Mouse (Mus musculus) liver, embryonic 14.5 days (tissue): Measurements from ENCODE around the gene Sema6c. TPM values are rescaled to one million over a fixed set of nuclear protein-coding genes. Genes with fewer than 3 reads are reported as not detected.

Source experiments
- ATAC-seq: fragments of 200-750 bp; cut with Nextera tagmentation; 2 replicates; pipeline ENCODE4 v1.8.0; 2017; ENCODE audit warnings: moderate number of reproducible peaks, mild to moderate bottlenecking, moderate library complexity; ENCODE audit not compliant: insufficient read depth
- DNase-seq, 3 experiments: peaks; one replicate each; pipeline ENCODE4 v3.0.0-alpha.2; 2012 to 2013; ENCODE audit warnings: low read depth in 3 of 3, low spot score in 3 of 3
- H3K27ac ChIP-seq: fragments of 300-500 bp; sonication (generic); 2 replicates; pipeline ENCODE4 v1.5.1; 2014; ENCODE audit warnings: moderate library complexity, mild to moderate bottlenecking, control low read depth, inconsistent platforms
- H3K27me3 ChIP-seq: fragments of 300-500 bp; sonication (generic); 2 replicates; pipeline ENCODE4 v1.6.1; 2014; ENCODE audit warnings: mild to moderate bottlenecking, low read length, moderate library complexity; ENCODE audit not compliant: control insufficient read depth, insufficient read depth
- H3K36me3 ChIP-seq: fragments of 300-500 bp; sonication (generic); replicated peaks from 2 replicates; pipeline ENCODE4 v1.6.1; 2014; ENCODE audit warnings: low read depth; ENCODE audit not compliant: control insufficient read depth, insufficient read depth
- H3K4me1 ChIP-seq, 2 experiments: fragments of 200-500 bp in 1 of 2; fragments of 300-500 bp in 1 of 2; sonication (generic) in 1 of 2; replicated peaks; 2 replicates each; pipeline ENCODE4 v1.6.1; 2012 to 2014; ENCODE audit warnings: antibody characterized with exemption in 1 of 2, inconsistent platforms in 1 of 2, low read length in 1 of 2; ENCODE audit not compliant: control insufficient read depth in 2 of 2, insufficient read depth in 2 of 2
- H3K4me2 ChIP-seq: fragments of 300-500 bp; sonication (generic); 2 replicates; pipeline ENCODE4 v1.6.1; 2014; ENCODE audit warnings: low read depth, mild to moderate bottlenecking, control low read depth, moderate library complexity
- H3K4me3 ChIP-seq, 2 experiments: fragments of 200-500 bp in 1 of 2; fragments of 300-500 bp in 1 of 2; sonication (generic) in 1 of 2; 2 replicates each; pipeline ENCODE4 v1.5.1; 2012 to 2014; ENCODE audit warnings: low read depth in 2 of 2, low read length in 2 of 2, mild to moderate bottlenecking in 2 of 2, control low read depth in 1 of 2, inconsistent platforms in 1 of 2, moderate library complexity in 1 of 2; ENCODE audit not compliant: insufficient read depth in 1 of 2
- H3K9ac ChIP-seq: fragments of 300-500 bp; sonication (generic); replicated peaks from 2 replicates; pipeline ENCODE4 v1.6.1; 2014; ENCODE audit warnings: mild to moderate bottlenecking, control low read depth, moderate library complexity
- H3K9me3 ChIP-seq: fragments of 300-500 bp; sonication (generic); 2 replicates; pipeline ENCODE4 v1.6.1; 2016; ENCODE audit warnings: low read length, mixed read lengths; ENCODE audit not compliant: control insufficient read depth
- CTCF ChIP-seq: IDR thresholded peaks from 2 replicates; pipeline ENCODE4 v1.5.1; 2016; ENCODE audit warnings: antibody characterized with exemption, low read depth, control low read depth
- EP300 ChIP-seq: IDR thresholded peaks from 2 replicates; pipeline ENCODE4 v1.6.1; 2016; ENCODE audit warnings: antibody characterized with exemption, low read depth
- WGBS: fragments of 180-500 bp; shearing (Covaris S2); extraction: QIAGEN DNeasy Blood & Tissue Kit; methylation state at CpG from one replicate; pipeline ENCODE4 v1.1.7; 2014; ENCODE audit not compliant: insufficient replicate concordance; 5-methylcytosine and 5-hydroxymethylcytosine counted together
- polyA plus RNA-seq, 2 experiments: library from polyadenylated mRNA; depleted of rRNA in 1 of 2; stranded (reverse) in 1 of 2; unstranded in 1 of 2; fragments of >200 nt; fragmentation: Nextera tagmentation in 1 of 2; extraction: Ambion mirVana in 1 of 2; gene quantifications; 2 replicates each; pipeline versions ENCODE4 v1.2.1 to v1.2.3; 2012 to 2014

The Sema6c gene
- polyA plus RNA-seq, 2 experiments = 0.29 to 0.69 TPM

GRCm38 (mm10) chr3:95135433-95136052 lies 24.7 kb upstream of the Sema6c start:
- 24% methylated on average over 7 of the region's 7 CpGs for WGBS
- no peak for DNase-seq
- peak overlapping the region; percentile 54 for H3K27ac ChIP-seq
- TF ChIP-seq EP300 = no peak
- no peak for TF ChIP-seq CTCF
- H3K4me3 ChIP-seq = peak overlapping the region in 1 of 2 experiments; percentile 59; a peak in 2 of 4 replicates
- H3K4me1 ChIP-seq = peaks cover 10 to 18% of the 10 kb centered on the region in 2 experiments
- no peaks in the 10 kb centered on the region for H3K27me3 ChIP-seq
- peak overlapping the region; percentile 80 for H3K4me2 ChIP-seq
- peak overlapping the region; percentile 63; the same call in 1 of the 2 replicates for H3K9ac ChIP-seq
- no peak for ATAC-seq
- H3K36me3 ChIP-seq = no peaks in the 10 kb centered on the region
- H3K9me3 ChIP-seq = no peaks in the 10 kb centered on the region

DNA sequence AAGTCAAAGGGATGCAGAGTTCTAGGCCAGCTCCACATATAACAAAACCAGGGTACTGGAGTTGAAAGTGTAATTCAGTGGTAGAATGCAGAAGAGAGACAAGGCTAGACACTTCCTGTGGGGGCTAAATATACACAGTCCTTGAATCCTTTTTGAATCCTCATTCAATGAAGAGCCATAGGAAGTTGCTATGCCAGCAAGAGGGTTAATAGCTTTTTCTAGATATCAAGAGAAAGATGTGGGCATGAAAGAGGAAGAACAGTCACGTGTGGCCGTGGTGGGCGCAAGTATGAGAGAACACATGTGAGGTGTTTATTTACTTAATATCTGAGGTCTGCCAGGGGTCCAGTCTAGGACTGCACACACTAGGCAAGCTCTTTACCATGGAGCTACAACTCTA lies 23.9 kb upstream of the Sema6c start:
- DNase-seq (no peak), ATAC-seq (no peak)
- WGBS = 60% methylated on average over 3 of the region's 3 CpGs
- peaks cover 10 to 18% of the 10 kb centered on the region in 2 experiments for H3K4me1 ChIP-seq
- H3K4me2 ChIP-seq = no peak overlapping the region
- H3K27me3 ChIP-seq = no peaks in the 10 kb centered on the region
- H3K36me3 ChIP-seq = no peaks in the 10 kb centered on the region
- no peaks in the 10 kb centered on the region for H3K9me3 ChIP-seq
- no peak overlapping the region for H3K27ac ChIP-seq
- TF ChIP-seq CTCF = no peak
- TF ChIP-seq EP300 = no peak
- no peak overlapping the region for H3K4me3 ChIP-seq
- H3K9ac ChIP-seq = no peak overlapping the region

DNA sequence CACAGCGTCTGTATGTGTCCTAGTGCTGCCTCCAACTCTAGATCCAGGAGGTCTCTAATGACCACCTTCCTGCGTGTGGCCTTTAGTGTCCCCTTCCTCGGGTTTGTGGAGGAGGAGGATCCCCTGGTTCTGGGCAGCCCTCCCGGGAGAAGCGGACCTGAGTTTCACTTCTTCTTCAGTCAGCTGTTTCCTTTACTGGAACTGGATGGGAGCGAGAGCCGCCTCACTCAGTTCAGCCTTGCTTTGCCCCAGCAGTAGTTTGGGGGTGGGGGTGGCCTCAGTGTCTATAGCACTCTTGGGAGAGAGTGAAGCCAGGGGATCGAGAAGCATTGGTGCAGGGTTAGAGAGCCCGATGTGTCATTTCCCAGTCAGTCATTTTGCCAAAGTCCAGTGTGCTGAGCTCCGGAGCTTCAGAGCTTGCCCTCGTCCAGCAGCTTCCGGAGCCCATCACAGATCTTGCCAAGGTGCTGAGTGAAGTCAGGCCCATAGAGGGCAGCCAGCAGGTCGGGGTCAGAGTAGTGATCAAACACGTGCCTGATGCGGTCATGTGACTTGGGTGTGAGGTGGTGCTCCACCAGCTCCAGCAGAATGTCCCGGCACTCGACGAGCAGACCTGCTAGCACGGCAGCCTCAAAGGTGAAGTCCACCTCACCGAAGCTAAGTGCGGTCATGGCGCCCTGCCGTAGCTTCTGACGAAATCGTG lies 20.5 kb upstream of the Sema6c start:
- H3K9me3 ChIP-seq = no peaks in the 10 kb centered on the region
- no peaks in the 10 kb centered on the region for H3K36me3 ChIP-seq
- no peak overlapping the region for H3K27ac ChIP-seq
- H3K27me3 ChIP-seq = no peaks in the 10 kb centered on the region
- ATAC-seq (no peak), DNase-seq (no peak)
- peaks cover 13 to 20% of the 10 kb centered on the region in 2 experiments for H3K4me1 ChIP-seq
- H3K9ac ChIP-seq = no peak overlapping the region
- H3K4me3 ChIP-seq = no peak overlapping the region
- peak overlapping the region; percentile 33 for H3K4me2 ChIP-seq
- WGBS = 65% methylated on average over 25 of the region's 25 CpGs
- no peak for TF ChIP-seq EP300
- 0 out of 2 replicates have a peak, but pooled peaks have one; percentile 19 for TF ChIP-seq CTCF

DNA sequence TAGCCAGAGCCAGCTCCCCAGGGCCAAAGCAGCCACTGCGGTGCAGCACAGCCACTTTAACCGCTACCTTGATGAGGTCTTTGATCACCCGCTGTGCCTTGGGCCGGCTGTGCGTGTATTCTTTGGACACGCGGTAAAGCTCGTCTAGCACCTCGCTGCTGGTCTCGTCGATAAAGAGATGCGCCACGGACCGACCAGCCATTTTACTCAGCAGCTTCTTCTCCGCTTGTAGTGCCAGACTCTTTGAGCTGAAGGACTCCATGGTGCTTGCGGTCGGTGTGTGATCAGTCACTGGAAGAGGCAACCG lies 20.0 kb upstream of the Sema6c start:
- ATAC-seq (no peak), DNase-seq (no peak)
- no peaks in the 10 kb centered on the region for H3K27me3 ChIP-seq
- H3K4me1 ChIP-seq = peaks cover 8 to 16% of the 10 kb centered on the region in 2 experiments
- 0 out of 4 replicates have a peak overlapping the region, but pooled peaks of 1 of the 2 experiments have one; percentile 4 for H3K4me3 ChIP-seq
- no peak overlapping the region for H3K9ac ChIP-seq
- WGBS = 68% methylated on average over 18 of the region's 18 CpGs
- no peak overlapping the region for H3K27ac ChIP-seq
- no peak for TF ChIP-seq CTCF
- no peak for TF ChIP-seq EP300
- no peaks in the 10 kb centered on the region for H3K36me3 ChIP-seq
- H3K4me2 ChIP-seq = peak overlapping the region; percentile 33
- no peaks in the 10 kb centered on the region for H3K9me3 ChIP-seq

DNA sequence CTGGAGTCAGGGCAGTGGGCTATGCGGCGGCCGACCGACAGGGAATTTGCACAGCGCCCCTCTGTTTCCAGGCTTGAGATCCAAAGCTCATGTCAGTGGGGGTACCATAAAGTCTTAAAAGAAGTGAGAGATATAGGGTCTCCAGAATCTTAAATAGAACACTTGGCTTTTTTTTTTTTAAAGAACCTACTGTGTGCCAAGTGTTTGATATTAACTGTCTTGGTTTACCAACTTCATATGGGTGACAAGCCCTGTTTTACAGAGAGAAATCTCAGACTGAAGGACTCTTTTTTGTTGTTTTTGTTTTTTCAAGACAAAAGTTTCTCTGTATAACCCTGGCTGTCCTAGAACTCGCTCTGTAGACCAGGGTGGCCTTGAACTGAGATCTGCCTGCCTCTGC lies 19.5 kb upstream of the Sema6c start:
- no peak for ATAC-seq
- WGBS = 84% methylated on average over 6 of the region's 6 CpGs
- DNase-seq = no peak
- TF ChIP-seq CTCF = no peak
- no peak for TF ChIP-seq EP300
- Histone ChIP-seq H3K27me3 (no peaks in the 10 kb centered on the region), H3K9me3 (no peaks in the 10 kb centered on the region), H3K9ac (no peak overlapping the region), H3K4me3 (no peak overlapping the region), H3K27ac (no peak overlapping the region), H3K4me1 (peaks cover 7 to 12% of the 10 kb centered on the region in 2 experiments; a peak in 3 of 4 replicates), H3K4me2 (peak overlapping the region; percentile 33), H3K36me3 (no peaks in the 10 kb centered on the region)
